Mouse (Mus musculus) lung, postnatal 10 days (tissue): Measurements from ENCODE around the gene Usp15.
A peak's percentile ranks its signal among the peaks of the same experiment; 100 is the strongest.

Experiments
- DNase-seq: peaks from one replicate; pipeline ENCODE4 v3.0.0; 2021

Usp15 gene

DNA sequence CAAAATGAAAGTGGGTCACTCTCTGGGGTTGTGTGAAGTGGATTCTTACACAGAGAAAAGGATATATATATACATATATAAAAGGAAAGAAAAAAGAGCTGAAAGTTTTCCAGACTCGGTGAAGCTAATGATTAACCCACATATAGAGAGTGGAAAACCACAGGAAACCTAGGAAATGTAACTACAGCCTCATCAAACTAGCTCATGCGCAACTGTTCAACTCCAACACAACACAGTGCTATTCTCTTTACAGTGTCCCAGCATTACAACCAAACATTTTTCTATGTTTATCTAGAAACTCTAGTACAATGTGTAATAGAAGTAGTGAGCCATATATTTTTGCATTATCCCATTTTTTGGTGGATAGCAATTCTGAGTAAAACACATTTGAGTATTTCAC, 96.2 kb downstream of the Usp15 start:
- no peak for DNase-seq

DNA sequence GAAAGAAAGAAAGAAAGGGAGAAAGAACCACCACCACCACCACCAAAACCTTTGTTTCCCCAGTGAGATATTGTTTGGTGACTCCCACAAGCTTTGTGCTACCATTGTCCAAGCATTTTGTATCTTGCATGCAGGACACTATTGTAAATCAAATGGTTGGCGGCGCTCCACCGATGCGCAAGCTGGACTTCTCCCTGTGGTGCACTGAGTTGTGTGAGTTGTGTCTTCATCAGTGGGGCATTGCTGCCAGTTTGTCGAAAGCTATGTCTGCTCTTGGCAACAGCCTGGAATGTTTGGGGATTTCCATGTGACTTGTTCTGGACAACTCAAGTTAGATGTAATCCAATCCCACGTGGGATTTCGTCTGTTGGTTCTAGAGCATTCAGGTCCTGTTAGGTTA, 102.3 kb downstream of the Usp15 start:
- DNase-seq, result no peak

DNA sequence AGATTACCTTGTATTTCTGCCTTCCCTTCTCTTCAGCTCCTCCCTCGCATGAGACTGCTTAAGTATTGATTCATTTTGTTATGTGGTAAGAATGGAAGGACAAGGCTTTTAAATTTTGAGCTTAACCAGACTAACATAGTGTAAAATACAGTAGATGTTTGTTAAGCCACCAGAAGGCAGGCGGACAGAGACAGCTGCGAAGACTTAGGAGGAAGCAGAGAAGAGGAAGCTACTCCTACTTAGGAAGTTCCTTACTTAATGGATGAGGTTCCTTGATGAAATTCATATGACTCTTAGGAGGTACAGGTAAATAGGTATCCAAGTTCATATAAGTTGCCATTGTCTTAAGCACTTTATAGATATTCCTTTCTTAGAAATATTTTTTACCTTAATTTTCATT, 104.2 kb downstream of the Usp15 start:
- DNase-seq, result no peak

DNA sequence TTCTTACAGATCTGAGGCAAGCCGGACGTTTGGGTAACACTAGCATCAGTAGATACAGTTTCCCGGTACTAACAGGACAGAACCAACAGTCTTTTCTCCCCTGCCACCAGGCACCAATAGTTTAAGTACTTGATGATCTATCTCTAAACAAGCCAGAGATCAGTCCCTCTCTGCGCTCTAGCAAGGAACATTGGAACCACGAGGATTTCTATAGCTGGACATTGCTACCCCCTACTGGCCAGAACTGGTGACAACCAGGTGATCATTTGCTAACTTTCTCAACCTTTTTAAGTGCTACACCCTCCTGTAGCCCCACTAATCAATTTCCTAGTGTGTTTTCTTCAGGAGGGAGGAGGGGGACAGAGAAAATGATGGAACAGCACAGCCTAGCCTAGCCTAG, 105.1 kb downstream of the Usp15 start:
- DNase-seq, result peak; percentile 63

DNA sequence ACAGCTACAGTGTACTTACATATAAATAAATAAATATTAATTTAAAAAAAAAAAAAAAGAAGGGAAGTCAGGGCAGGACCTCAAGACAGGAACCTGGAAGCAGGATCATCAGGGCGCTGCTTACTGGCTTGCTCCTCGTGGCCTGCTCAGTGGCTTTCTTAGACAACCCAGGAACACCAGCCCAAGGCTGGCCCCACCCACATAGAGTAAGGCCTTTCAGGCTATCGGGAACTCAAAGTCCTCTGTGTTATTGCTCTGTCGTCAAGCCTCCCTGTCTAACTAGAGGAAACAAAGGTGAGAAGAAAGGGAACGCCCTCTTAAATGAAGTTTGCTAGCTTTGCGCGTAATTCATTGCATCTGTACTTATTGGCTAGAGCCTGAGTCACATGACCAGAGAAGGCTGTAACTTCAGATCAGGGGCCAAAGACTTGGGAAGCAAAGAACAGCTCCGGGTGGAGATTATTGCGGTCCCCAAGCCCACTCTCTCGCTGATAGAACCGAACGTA, 107.3 kb downstream of the Usp15 start:
- DNase-seq, result no peak

DNA sequence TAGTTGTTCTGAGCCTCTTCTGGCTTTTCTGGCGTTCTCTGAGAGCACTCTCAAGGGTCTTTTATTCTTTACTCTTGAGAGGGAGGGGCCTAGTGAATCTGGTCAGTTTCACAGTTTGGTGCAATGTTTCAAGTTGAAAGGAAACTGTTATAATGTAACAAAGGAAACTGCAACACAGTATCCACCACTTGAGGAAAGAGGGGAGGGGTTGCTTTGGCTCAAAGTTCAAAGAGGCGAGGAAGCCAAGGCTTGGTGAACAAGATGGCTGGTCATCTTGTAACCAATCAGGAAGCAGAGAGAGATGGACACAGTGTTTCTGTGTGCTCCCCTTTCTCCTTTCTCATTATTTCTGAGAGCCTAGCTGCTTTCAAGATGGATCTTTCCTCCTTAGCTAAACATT, 109.9 kb downstream of the Usp15 start:
- no peak for DNase-seq

DNA sequence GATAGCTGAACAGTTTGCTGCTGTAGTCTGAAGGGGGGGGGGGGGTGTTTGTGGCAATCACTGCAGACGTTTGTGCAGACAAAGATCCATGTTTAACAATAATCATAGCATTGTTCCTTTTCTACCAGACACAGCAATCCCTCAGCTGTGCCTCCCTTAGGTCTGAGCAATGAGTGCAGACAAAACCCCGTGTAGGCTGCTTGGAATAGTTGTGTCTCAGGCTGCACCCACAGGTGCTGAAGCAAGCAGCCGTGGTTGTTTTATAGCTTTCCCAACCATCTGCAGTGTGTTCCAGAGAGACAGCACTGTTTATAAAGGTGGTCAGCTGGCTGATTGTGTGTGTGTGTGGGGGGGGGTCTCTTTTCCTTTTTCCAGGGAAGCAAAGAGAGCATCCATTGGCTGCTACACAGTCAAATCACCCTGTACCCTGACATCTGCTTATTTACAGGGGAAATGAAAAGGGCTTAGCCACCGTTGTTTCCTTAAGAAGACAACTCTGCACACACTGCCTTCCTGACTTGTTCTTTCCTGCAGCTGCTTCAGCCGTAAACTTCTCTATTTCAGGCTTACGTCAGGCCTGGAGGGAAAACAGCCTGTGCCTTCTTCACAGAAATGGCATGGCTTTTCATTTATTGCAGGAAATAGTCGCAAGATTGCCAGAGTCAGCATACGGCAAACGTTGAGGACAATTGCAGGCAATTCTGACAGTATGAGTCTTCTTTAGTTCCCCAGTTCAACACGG, 111.7 kb downstream of the Usp15 start:
- no peak for DNase-seq

DNA sequence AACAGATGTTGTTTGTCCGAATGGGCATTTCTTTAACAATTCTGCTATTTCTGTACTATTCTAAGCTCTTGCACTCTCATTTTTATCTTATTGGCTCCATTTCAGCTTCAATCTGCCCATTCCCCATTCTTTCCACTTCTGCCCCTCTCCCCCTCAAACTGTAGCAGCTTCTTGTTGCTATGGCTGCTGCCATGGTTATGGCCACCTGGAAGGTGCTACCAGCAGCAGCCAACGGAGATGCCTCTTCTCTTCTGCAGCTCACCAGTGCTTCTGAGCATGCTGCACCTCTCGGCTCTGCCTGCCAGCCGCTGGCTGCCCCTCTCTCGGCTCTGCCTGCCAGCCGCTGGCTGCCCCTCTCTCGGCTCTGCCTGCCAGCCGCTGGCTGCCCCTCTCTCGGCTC, 112.5 kb downstream of the Usp15 start:
- DNase-seq, result no peak

DNA sequence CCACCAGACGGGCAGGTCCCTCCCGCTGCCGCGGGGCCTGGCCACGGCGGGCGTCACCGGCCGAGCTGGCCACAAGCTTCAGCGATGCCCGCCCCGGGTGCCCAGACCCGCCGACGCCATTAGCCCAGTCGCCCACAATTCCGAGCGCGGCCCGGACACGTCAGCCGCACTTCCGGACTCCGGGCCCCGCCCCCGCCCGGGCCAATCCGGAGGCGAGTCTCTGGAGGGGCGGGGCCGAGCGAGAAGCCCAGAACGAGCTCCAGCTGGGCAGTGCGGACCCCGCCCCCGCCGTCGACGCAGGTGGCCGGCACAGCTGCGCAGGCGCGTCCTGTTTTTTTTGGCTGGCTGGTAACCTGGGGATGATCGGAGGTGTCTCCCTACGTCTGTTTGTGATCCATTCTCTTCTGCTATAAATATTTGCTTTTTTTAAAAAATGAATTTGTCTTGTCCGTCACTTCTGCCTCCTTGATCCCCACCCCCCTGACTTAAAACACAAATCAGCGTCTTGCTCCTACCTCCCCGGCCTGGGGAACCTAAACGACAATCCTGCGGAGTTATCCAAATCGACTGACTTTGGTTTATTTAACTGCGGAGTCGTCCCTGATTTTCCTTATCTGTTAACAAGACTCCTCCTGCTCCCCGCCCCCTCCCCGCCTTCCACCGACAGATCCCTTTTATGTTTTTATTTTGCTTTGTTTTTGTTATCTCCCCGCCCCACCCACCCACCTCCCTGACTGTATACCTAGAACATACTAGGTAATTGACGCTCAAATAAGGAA, 120.4 kb downstream of the Usp15 start, which contains the start of gene Mon2:
Gene Mon2 (minus strand): TSS at position 261 of the 779 bp plus-strand sequence.
- DNase-seq, result peak; percentile 97

DNA sequence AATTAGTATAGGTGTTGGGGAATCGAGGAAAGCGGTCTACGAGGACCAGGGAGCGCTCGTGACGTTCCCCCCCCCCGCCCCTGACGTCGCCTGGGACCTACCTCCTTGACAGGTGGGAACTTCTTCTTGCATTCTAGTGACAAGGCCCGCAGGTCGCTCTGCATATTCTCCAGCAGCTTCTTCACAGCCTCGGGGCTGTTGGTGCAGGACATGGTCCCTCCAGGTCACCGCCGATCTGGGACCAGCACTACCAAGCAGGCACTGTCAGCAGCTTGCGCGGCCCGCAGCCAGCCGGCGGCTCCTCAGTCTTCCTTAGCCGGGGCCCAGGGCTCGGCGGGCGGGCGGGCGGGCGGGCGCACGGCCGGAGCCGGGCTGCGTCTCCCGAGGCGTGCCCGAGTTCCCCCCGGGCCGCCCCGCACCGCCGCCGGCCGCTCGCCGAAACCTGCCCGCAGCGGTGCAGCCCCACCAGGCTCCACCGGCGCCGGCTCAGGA, 121.0 kb downstream of the Usp15 start:
- DNase-seq, result peak; percentile 22

DNA sequence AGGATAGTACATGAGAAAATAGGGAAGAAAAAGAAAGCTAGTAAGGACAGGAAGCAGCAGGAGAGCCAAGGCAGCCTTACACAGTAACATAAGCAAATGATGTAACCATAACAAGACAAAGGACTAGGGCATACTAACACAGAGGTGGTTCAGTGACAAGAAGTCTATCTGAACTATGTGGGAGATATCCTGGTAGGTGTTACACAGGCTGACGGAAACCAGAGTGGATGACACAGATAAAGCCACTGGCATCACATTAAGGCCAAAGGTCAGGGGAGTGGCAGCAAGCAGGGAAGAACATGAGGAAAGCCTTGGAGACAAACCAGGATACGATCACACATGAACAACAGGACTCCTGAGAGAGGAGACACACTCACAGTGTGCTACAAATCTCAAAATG, 124.8 kb downstream of the Usp15 start:
- DNase-seq, result peak; percentile 42

DNA sequence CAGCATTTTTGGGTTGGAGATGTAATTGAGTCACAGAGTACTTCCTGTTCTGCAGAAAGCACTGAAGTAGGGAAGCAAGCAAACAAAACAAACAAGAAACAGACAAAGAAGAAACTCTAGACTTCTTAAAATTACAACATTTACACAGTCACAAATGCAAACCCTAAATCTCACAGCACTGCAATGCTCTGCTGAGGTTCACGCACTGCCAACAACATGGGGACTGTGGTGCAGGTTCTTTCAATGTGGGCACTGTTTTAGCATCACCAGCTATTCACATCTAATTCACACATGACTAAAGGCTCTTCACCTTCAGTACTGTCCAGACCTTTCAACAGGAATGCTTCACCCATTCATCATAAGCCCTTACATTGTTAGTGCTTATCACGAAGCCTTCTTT, 133.8 kb downstream of the Usp15 start:
- no peak for DNase-seq

DNA sequence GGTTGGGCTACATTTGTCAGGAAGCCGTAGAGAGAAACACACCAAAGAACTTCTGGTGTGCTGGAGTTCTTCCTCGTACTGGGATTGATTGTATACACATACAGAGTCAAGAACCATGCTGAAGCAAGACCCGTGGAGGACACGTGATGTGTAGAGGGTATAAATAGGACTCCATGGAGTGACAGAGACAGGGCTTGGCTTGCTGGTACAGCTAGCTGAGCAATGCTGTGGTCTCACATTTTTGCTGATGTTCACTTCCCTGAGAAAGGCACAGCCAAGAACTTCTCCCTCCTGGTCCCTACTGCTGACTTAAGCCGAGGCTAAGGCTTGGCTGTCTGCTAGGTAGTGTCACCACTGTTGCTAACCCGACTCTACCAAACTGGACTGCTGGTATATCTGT, 136.0 kb downstream of the Usp15 start:
- peak; percentile 51 for DNase-seq

DNA sequence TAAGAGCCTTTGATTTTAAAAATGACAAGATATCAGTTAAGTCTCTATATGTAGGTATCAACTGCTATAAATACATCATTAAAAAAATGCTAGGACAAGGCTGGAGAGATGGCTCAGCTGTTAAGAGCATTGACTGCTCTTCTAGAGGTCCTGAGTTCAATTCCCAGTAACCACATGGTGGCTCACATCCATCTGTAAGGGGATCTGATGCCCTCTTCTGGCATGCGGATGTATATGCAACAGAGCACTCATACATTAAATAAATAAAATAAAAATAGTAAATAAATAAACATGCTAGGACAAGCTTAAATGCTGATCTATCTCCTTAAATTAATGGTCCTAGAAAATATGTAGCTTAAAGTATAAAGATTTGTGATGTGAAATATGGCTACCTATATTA, 139.7 kb downstream of the Usp15 start:
- no peak for DNase-seq

DNA sequence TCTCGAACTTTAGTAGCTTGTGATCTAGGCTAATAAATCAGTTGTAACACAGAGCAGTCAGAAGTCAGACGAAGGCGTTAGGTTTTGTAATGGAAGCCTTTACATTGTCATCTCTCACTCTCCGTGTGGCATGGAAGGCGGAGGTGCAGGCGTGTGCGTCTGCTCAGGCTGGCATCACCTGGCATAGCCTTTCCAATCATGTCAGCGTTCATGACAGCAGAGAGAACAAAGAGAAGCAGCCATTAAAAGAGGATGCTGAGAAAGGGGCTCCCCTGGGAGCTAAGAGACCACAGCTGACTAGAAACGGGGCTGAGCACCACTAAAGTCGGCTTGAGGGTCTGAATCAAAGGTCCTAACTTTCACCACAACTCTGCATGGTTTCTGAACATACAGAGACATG, 140.3 kb downstream of the Usp15 start:
- DNase-seq, result no peak

DNA sequence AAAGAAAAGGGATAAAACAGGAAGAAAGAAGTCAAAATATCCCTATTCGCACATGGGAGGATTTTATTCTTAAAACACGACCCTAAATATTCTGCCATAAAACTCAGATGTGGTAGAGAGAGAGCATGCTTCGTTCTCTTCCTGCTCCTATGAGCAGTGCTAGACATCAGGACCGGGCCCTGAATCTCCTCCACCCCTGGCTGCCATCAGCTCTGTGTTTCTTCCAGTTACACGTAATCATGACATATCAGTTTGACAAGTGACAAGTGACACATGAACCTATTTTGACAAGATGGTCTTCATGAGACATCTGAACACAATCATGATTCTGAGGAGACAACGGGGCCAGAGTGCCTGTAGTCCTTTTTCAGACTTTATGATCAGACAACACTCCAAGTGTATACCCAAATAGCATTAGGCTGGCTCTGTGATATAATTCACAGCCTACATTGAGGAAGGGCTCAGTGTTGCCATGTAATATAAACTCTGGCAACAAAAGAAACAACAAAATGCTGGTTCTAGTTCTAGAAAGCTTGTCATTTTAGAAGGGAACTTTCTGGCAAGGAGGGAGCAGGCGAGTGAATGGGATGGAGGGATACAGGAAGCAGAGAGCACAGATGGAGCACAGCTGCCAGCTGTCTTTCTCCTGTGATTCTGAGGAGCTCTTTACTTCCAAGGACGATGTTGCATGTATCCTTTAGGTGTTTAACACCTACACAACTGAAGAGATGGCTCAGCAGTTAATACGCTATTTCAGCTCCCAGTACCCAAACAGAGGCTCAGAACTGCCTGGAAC, 141.4 kb downstream of the Usp15 start:
- DNase-seq, result peak; percentile 16
